Mouse (Mus musculus) forelimb bud, embryonic 11.5 days (tissue): ENCODE results near the gene Neb.
A peak's percentile ranks its signal among the peaks of the same experiment; 100 is the strongest.
"Not testable (repeated sequence)": the region's sequence is repeated elsewhere in the genome, so short reads cannot be mapped to it uniquely, and the experiment has no call there.

Source experiments
- DNase-seq: peaks from one replicate; pipeline ENCODE4 v3.0.0-alpha.2; 2012; ENCODE audit warnings: low read depth, low spot score

Gene Neb

GRCm38 (mm10) chr2:52193629-52194028 is 184.6 kb downstream of the Neb start:
- DNase-seq = no peak

GRCm38 (mm10) chr2:52179678-52180077 is 198.6 kb downstream of the Neb start:
- no peak for DNase-seq

- DNase-seq = no peak
Measured at GRCm38 (mm10) chr2:52177726-52178125, 200.5 kb downstream of the Neb start.

DNA sequence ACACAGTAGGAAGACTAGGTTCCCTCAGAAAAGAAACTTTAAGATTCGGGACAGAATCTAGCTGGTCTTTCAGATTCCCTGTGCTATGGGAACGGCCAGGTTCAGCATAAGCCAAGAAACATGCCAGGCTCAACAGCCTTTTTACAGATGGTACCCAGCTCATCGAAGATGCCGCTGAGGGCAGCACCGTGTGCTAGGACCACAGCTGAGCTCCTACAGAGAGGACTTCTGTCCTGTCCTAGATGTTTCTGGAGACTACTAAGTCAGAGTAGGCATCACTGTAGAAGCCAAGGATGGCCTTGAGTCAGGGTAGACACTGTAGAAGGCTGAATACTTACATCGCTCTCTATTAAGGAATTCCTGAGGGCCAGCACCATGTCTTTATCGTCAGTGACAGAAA is 201.1 kb downstream of the Neb start:
- DNase-seq = no peak

DNA sequence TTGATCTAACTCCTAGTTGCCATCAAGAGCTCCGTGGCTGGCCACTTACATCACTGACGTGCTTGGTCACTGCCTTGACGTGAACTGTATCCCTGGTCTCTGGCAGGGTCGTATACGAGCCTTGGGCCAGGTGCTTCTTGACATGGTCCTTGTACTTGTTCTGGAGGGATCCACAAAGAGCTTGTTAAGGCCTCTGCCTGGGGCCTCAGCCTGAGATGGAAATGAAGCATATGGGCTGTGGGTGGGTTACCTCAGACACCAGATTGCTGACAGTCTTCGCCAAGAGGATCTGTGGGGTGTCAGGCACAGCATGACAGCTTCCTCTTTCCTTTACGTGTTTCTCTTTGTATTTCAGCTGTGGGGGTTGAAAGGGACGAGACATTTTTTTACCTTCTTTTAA is 201.7 kb downstream of the Neb start:
- no peak for DNase-seq

GRCm38 (mm10) chr2:52174951-52175350 is 203.3 kb downstream of the Neb start:
- DNase-seq = no peak

DNA sequence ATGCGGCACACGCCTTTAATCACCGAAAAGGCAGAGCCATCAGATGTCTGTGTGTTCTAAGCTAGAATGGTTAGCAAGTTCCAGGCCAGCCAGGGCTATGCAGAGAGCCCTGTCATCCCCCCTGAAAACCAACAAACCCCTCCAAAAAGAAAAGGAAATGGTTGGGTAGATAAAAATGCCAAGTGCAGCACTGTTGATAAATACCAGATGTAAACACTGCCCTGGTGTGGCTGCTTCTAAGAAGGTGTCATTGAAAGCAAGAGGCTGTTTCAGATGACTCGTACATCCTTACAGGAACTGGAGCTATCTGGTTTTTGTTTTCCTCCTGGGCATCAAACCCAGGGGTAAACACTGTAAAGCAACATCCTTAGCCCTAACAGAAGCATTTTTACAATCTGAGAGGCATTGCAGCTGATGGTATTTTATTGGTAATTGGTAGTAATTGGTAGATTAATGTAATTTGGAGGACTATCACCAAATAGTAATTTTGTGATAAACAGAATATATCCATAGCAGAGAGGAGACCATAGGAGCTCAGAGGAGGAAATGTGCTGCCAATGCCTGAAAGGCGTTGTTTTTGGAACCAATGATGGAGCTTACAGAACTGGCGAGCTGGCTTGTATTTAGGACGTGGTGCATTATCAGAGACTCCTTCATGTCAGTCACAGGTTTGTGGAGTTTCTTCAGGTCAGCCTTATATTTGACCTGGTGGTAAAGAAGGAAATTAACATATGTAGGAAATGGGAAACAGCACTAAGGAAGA is 208.8 kb downstream of the Neb start:
- DNase-seq = no peak

GRCm38 (mm10) chr2:52153064-52153463 is 225.2 kb downstream of the Neb start:
- DNase-seq = no peak

- no peak for DNase-seq
Measured at GRCm38 (mm10) chr2:52133351-52133750, 244.9 kb downstream of the Neb start.

GRCm38 (mm10) chr2:52131370-52131769 is 246.9 kb downstream of the Neb start:
- not testable (repeated sequence) for DNase-seq

DNA sequence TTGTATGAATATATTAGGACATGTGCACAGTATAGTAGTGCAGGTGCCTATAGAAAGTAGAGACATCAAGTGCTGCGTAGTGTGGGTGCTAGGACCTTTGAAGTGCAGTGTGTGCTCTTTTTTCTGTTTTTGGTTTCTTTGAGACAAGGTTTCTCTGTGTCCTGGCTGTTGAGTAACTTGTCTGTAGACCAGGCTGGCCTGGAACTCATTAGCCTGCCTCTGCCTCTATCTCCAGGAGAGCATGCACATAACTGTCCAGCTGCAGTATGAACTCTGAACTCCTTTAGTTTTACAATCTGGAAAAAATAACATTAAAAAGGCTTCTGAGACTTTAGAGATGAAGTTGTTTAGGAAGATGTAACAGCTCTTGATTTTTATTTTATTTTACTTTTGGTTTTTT is 264.2 kb downstream of the Neb start:
- peak; percentile 40 for DNase-seq
